Mouse (Mus musculus) heart, postnatal 0 days (tissue): ENCODE data around the gene Hdc.

Experiments used
- CTCF ChIP-seq: IDR thresholded peaks from 2 replicates; pipeline ENCODE4 v1.5.1; 2016; ENCODE audit warnings: antibody characterized with exemption, control low read depth, low read depth
- EP300 ChIP-seq: IDR thresholded peaks from 2 replicates; pipeline ENCODE4 v1.6.1; 2016; ENCODE audit warnings: antibody characterized with exemption, low read depth

- no peak for TF ChIP-seq CTCF
- TF ChIP-seq EP300: no peak
These were observed 3.7 kb downstream of the Hdc start for GRCm38 (mm10) chr2:126615355-126615754.
